Mouse (Mus musculus) adrenal gland (tissue): Measurements from ENCODE around the gene Ntn1.

Source experiments
- intact Hi-C: fragments of 180-260 bp; cut with DNase I; formaldehyde crosslinking; loops from one replicate; pipeline ENCODE4 v1.15.1; 2025

Ntn1 gene

DNA sequence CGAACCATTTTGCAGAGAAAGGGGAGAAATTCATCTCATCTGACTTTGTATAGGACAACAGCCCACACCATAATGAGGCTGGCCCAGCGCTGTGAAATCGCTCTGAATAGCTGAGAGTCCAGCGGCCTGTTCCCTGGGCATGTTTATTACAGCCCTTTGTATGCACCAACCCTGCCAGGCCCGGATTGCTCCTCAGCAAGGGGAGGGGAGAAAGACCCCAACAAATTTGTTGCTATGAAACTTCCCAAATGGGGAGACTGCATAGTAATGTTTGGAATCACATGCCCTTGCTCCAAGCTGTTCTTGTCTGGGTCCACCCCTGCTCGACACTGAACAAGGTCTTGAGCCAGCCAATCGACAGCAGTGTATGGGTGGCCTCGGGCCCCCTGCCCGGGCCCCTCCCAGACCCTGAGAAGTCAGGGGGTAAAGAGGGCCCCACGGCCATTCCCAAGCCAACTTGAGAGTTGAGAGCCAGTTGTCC lies 126.3 kb downstream of the Ntn1 start:
- intact Hi-C loops, result no loop called here

DNA sequence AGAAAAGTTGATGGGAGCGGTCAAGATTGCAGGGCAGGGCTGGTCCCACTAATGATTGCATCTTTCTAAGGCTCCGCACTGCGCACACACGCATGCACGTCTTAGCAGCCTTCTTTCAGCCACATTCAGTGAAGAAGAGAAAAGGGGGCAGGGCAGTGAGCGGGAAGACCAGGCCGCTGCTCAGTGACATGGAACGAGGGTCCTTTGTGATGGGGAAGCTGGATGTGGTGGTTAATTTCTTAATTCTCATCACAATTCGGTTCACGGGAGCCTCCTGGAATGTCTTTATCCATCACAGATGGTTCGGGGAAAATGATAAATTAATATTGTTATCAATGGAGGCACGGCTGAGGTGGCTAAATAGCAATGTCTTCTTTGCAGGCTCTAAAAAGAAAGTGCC lies 126.8 kb downstream of the Ntn1 start:
- intact Hi-C loops, result no loop called here

DNA sequence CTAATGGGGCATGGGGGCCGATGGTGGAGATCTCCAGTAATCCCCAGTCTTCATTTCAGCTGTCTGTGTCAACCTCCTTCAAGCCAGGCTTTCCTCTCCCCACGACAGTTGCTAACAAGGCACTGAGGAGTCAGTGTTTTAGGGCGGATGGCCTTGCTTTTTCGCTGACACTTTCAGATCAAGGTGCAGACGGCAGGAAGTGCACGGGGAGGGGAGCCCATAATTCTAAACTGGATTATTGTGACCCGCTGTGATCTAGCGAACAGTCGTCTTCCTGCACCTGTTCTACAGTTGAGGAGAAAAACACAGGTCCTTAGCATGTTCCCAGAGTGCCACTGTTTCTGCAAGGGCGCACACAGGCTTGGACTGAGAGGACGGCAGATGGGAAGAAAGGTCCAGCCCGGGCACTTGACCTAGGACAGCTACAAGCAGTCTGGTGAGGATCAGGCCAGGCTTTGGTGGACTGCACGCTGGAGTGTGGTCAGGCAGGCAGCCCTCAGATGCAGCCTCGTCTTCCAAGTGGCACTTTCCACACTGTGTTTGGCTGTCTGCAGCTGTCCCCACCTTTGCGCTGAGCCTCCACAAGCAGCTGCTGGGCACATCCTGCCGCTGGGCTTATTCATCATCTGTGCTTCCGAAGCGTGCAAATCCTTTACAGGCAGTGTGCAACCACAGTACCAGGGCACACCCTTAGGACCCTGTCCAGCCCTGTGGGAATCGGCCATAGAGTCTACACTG lies 129.7 kb downstream of the Ntn1 start:
- intact Hi-C loops, result no loop called here

DNA sequence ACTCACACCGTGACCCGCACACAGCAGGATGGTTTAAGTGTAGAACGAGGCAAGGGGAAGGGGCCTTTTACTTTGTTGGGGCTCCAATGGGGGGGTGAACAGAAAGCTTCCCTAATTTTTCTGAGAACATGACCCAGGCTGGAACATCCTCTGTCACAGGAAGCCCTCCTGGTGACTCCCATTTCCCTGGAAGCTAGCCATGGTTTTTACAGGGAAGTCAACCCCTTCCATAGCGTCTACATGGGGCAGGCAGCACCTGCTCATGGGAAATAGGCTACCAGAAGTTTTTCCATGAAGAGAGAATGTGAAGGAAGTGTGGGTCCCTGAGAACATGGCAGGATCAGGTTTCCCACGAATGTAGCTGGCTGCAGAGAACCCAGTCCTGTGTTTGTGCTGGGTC lies 136.3 kb downstream of the Ntn1 start:
- intact Hi-C loops, result no loop called here

DNA sequence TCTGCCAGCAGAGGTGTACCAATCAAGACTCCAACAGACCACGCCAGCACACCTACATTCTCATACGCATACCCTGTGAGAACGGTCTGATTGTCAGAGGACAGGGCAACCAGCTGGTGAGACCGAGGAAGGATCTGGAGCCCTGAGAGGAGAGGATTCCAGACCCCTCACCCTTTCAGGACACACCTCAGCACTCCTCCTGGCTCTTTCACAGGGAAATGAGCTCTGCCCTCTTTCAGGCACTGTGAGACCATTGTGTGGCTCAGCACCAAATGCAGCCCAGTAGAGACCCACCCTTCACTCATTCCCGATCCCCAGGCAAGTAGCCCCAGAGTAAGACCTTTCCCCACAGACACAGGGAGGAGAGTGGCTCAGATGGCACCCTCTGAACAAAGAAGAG lies 137.5 kb downstream of the Ntn1 start:
- intact Hi-C loops, result no loop called here

DNA sequence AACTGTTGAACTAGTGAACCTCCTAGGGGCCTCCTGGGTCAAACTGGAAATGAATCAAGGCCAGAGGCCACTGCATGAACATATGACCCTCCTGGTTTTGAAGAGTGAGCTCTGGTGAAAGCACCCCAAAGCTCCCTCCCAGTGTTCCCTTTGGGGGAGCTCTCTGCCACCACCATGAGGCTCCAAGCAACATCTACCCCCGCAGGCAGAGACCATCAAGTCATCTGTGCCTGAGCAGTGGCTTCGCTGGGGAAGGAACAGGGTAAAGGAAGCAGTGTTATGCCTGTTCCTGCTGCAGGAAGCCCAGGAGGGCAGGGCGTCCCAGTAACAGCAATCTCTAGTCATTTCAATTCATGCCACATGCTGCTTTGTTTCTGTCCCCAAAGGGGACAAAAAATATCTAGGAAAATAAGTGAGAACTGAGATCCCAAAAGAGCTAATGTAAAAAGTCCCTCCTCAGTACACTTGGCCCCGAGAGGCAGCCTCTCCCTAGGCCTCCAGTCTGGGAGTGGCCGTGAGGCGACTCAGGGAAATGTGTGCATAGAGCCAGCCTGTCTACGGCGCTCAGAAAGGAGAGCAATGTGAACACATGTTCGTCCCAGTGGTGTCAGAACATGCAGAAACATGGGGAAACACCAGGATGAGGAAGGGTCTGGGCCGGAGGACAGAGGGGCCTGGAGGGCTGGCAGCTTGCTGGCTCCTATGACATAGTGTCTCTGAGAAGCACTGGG lies 139.3 kb downstream of the Ntn1 start:
- intact Hi-C loops, result no loop called here

DNA sequence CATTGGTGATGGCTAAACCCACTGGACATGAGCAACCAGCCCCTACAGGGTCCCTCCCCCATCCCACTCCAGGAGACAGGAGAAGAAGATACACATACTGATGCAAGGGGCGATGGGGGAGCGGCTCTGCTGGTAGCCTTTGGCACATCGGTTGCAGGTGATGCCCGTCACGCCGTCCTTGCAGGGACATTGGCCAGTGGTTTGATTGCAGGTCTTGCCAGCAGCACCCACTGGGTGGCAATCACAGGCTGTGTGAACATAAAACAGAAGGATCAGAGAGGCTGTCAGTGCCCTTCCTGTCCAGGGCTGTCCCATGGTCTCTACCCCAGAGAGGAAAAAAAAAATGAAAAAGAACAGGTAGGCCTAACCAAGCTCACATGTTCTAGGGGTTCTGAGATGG lies 140.2 kb downstream of the Ntn1 start:
- intact Hi-C loops, result no loop called here

DNA sequence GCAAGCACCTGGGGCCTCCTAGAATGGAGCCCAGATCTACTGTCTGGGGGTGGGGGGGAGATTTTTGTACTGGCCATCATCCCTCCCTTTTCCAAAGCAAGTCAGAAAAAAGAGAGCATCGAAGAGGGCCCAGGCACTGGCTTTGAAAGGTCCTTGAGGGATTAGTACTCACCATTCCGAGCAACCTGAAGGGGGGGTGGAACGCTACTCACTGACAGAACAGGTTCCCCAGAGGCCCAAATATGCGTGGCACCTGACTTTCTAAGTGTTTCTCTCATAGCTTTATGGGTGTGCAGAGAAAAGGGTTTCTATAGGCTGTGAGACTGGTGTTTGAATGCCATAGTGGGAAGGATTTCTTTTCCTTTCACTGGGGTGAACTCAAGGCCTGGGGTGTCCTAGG lies 142.1 kb downstream of the Ntn1 start:
- intact Hi-C loops, result no loop called here

DNA sequence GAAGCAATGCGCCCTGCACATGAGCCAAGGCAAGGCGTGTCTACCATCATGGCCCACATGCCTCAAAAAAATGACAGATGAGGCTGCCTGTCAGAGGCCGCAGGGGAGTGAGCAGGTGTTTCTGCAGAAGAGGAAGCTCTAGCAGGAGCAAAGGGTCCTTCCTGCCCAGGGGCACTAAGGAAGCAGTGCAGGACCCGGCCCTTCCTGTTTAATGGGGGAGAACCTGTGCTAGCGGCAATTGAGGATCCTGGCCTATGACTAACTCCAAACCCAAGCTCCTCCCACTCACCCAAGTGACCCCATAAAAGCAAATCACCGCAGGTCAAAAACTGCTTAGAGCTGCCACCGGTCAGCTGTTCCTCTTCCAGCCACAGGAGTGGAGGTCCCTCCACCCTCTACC lies 147.1 kb downstream of the Ntn1 start:
- intact Hi-C loops, result no loop called here

DNA sequence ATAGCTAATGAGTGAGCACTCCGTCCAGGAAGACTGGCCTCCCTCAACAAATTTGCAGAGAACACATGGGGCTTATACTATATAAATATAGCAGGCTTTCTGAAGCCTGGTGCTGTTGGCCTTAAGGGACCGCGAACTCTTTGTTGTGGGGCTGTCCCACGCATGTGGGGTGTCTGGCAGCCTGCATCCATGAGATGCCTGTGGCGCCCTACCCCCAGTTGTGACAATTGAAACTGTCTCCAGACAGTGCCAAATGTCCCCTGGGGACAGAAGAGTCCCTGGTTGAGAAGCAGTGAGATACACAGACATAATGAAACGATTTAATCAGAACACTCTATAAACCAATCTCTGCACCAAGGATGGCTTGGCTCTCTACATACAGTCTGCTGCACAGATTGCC lies 150.5 kb downstream of the Ntn1 start:
- intact Hi-C loops, result no loop called here

DNA sequence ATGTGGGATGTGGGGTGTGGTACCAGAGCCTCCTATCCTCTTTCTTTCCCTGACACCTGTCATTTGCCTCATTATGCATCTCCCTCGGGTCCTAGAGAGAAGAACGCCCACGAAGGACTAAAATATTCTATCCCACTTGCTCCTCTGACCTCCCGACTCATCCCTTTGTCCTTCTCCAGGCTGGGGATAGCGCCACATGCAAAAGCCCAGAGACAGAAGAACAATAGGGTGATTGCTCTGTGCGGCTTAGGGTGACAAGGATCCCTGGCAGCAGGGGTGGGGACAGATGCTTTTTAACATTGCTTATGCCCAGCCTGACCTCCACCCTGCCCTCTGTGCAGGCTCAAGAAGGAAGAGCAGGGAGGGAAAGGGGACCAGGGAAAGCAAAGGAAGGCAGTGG lies 152.7 kb downstream of the Ntn1 start:
- intact Hi-C loops, result no loop called here

DNA sequence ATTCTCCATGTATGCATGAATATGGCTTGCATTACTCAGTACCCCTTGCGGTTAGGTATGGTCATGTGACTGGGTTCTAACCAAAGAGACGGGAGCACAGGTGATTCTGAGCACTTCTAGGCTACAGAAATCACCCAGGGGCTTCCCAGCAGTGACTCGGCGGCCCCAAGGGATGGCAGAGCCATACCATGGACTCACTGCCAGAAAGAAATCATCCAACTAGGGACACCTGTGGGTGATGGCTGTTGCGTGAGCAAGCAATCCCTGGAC lies 155.7 kb downstream of the Ntn1 start:
- intact Hi-C loops, result no loop called here

DNA sequence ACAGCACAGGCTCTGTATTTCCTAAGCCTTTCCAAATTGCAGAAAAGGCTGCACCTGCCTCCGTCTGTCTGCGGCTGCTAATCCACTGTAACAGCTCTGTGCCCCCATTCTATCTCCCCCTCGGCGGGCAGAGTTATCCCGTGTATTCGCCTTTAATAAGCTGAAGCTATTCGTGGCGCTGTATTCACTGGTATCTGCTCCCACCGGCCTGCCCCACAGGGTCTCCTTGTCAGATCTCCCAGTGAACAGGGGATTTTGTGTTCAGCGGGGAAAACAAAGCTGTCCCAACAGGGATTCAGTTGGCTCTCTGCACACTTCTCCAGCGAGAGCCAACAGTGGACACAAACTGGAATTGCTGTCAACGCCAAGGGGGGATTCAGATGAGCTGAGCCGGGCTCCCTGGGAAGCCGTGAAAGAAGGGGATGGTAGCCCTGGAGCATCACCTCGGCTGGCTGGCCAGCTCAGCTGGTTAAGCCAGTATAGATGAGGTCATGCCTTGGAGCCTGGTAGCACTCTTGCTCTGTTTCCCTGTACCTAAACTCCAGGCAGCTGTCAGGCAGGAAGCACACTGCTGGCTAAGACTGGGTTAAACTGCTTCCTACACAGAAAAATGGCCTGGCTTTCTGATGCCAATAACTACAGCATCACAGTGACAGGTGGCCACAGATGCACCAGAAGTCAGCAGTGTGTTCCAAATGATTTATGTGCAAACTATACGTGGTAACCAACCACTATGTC lies 156.2 kb downstream of the Ntn1 start:
- intact Hi-C loops, result no loop called here

DNA sequence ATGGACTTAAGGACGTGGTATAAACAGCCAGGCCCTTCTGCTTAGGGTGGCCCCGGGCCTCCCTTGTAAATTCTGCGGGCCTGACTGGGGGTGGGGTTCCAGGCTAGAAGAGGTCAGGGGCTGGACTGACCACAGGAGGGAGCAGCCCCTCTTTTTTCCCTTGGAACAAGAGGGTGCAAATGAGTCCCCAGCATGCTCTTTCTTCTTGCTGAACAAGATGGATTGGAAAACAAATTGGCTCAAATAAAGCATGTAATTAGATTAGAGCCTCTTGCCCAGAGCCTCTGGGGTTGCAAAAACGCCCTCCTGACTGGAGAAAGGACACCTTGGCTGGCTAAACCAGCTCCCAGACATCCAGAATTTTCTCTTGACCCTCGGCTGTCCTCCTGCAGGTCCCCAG lies 160.9 kb downstream of the Ntn1 start:
- intact Hi-C loops, result no loop called here

DNA sequence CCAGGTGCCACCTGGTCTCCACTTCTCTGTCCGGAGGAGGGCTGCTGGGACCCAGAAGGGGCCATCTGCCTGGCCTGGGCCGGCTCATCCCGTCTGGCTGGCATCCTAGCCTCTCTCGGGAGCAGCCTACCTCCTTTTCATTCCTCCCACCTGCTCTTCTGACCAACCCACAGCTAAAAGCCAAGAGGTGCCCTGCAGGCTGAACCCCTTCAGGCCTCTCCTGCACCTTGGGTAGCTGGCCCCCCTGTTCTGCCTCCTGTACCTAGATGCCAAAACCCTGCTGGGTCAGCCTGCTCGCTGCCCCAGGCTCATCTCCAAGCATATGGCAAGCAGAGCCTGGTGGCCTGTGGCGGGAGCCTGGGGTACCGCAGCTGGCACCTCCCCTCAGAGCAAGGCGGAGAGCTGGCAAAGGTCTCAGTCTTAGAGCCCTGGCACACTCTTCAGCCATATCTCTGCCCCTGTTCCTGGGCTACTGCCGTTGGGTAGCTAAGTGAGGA lies 167.1 kb downstream of the Ntn1 start:
- intact Hi-C loops, result no loop called here

DNA sequence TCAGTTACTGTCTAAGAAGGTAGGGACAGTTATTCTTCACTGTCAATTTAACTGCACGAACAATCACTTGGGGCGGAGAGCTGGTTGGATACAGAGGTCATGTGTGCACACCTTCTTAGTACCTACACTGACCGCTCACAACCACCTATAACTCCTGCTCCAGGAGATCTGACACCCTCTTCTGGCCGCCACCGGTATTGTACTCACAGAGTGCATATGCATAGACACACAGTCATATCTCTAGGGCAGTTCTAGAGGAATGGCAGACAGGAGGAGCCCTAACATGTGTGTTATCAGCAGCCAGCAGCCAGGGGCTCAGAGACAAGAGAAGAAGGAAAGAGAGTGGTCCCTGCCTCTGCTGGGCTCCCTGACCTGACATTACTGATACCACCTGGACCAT lies 169.1 kb downstream of the Ntn1 start:
- intact Hi-C loops, result no loop called here

DNA sequence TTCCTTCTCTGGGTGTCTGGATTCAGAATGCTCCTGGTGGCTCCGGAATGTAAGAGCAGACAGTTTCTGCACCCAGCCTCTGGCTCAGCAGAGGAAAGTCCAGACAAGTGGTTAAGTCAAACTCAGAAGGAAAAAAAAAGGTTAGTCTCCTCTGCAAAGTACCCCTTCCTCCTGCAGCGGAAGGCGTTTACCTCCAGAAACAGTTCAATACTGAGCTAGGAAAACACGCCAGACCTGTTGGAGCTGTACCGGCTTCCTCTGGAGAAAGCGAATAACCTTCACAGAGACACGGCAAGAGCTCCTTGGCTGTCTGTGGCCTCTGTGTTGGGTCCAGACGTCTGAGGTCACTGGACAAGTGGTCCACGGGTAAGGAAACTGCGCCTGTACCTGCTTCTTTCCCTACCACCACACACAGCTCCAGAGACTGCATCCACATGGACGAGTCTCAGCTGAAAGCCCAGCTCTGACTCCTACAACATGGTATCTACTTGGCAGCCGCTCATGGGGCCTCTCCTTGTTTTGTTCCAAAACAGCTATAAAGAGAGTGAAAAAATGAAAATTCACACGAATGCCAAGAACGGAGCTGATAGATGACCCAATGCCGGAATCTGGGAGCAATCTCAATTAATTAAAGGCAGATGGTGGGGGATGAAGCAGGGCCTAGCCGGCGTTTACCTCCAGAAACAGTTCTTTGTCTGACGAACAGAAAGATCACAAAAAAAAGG lies 171.5 kb downstream of the Ntn1 start:
- intact Hi-C loops, result no loop called here

DNA sequence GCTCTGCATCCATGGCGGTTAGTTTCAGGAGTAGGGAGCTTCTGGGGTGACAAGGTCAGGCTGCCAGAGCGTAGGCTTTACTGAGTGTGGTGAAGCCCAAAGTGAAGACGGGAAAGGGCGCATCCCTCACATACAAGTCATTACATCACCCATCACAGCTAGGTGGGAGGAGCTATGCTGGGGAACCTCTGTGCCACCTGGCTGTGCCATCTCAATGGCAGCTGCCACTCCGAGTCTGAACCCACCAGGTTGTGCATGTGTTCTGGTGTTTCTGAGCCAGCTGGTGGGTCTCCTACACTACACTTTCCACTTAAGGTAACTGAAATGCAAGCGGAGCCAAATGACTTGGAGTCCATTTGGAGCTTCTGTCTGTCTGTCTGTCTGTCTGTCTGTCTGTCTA lies 172.8 kb downstream of the Ntn1 start:
- intact Hi-C loops, result no loop called here

DNA sequence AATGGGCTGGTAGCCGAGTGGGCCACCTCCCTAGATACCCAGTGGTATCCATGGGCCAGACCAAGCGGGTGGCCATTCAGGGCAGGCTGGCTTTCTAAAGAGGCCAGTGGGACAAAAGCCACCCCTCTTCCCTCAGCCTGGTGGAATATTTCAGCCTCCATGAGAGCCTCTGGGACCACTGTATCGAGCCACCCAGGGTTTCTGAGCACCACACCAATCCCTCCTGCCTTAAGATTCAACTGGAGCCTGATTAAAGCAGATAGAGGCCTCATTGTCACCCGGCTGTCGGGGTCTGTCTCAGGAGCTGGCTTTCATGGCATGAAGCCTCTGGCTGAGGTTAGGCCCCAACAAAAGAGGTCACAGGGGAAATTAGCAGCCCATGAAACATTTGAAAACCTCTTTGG lies 174.0 kb downstream of the Ntn1 start:
- intact Hi-C loops, result no loop called here

DNA sequence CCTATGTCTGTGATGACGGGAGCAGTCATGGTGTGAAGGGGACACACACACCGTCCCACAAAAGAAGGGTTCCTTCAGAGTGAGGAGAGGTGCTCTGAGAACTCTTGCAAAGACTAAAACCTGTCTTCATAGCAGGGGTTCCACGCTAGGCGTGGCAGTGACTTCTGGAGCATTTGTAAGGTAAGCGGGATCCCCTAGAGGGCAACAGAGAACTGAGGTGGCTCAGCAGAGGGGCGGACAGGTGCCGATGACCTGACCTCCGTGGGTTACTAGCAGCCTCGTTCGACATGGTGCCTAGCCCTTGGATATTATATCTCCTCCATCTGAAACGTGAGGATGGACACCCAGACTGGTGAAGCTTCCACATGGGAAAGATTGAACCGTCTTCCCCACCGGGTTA lies 177.5 kb downstream of the Ntn1 start:
- intact Hi-C loops, result no loop called here

DNA sequence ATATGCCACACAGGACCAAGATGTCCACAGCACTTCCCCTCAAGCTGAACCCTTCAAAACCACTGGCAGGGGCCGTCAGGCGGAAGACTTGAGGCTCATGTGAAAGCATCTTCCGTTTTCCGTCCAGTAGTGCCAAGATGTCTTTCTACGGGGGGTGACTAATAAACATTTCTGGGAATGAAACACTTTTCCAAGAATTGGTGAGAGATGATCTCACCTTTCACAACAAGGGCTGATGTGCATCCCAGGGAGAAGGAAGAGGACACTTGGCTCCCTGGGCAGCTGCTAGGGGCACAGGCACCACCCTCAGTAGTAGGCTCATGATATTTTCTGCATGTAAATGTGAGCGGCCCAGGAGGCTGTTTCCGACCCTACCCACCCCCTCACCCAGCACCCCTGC lies 178.4 kb downstream of the Ntn1 start:
- intact Hi-C loops, result no loop called here

DNA sequence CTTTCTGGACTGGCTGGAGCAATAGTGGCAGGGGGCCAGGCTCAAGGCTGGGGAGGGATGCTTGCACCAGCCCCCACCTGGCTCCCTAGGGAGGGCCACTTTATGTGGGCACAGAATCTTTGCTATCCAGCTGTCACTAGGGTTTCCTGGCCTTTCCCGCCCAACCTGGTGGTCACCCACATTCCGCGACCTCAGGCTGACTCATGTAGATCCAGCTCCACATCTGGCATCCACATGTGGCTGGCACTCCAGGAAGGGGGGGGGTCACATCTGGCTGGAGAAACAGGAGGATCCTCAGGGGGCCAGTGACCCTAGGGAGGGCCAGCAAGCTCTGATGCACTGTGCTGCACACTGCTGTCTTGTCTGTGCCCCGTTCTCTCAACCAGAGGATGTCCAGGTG lies 179.9 kb downstream of the Ntn1 start:
- intact Hi-C loops, result no loop called here
